Mouse (Mus musculus) olfactory bulb, adult 2 months (tissue): ENCODE data around the gene 1700025G04Rik.

Source experiments
- CTCF ChIP-seq: fragments of 200-500 bp; IDR thresholded peaks from 2 replicates; pipeline ENCODE4 v1.5.1; 2012; ENCODE audit warnings: low read depth, mild to moderate bottlenecking, low read length, moderate library complexity; ENCODE audit not compliant: insufficient read depth
- POLR2A ChIP-seq: fragments of 200-500 bp; IDR thresholded peaks from 2 replicates; pipeline ENCODE4 v1.6.1; 2012; ENCODE audit warnings: mild to moderate bottlenecking, low read depth, low read length, moderate library complexity; ENCODE audit not compliant: insufficient read depth

DNA sequence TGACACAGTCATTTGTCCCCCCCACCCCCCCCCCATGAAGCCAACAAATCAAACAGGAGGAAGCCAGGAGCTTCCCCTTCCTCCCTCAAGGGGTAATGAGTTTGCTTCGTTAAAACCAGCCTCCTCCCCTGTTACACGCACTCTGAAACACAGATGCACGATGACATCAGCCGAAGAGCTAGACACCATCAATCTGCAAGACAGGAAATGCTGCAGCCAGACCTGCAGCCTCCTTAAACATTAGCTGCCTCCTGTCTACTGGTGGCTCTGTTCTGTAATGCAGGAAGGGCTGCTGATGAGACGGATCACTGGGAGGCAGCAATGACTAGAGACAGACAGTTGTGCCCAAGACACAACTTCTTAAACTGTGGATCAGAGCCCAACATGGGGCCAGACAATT, 70.7 kb downstream of the 1700025G04Rik start:
- no peak for TF ChIP-seq CTCF
- no peak for TF ChIP-seq POLR2A
